Mouse (Mus musculus) MEL (cell line): Measurements from ENCODE around the gene Alg9.

Source experiments
- CTCF ChIP-seq, 3 experiments: IDR thresholded peaks in 2 of 3; conservative IDR thresholded peaks in 1 of 3; 2 replicates each; pipeline ENCODE4 v1.5.1; 2011 to 2012; ENCODE audit warnings: low read length in 3 of 3, low read depth in 2 of 3, mild to moderate bottlenecking in 2 of 3, improper control_type of control experiment in 1 of 3, inconsistent platforms in 1 of 3, mixed read lengths in 1 of 3, moderate library complexity in 1 of 3; ENCODE audit not compliant: control insufficient read depth in 1 of 3, insufficient read depth in 1 of 3, poor library complexity in 1 of 3, severe bottlenecking in 1 of 3
- ELF1 ChIP-seq: IDR thresholded peaks from 2 replicates; pipeline ENCODE4 v1.6.1; 2014; ENCODE audit warnings: low read depth, mild to moderate bottlenecking, inconsistent platforms, low read length, improper control_type of control experiment, moderate library complexity
- MAX ChIP-seq: IDR thresholded peaks from 2 replicates; pipeline ENCODE4 v1.6.1; 2011; ENCODE audit warnings: low read length, improper control_type of control experiment
- MAZ ChIP-seq: IDR thresholded peaks from 2 replicates; pipeline ENCODE4 v1.6.1; 2012; ENCODE audit warnings: low read depth, mild to moderate bottlenecking, inconsistent platforms, low read length, improper control_type of control experiment
- MXI1 ChIP-seq: IDR thresholded peaks from 2 replicates; pipeline ENCODE4 v1.6.1; 2011; ENCODE audit warnings: mild to moderate bottlenecking, low read depth, low read length, improper control_type of control experiment
- POLR2A ChIP-seq, 2 experiments: IDR thresholded peaks; 2 replicates each; pipeline ENCODE4 v1.6.1; 2011 to 2012; ENCODE audit warnings: low read length in 2 of 2, mild to moderate bottlenecking in 2 of 2, control low read depth in 1 of 2, improper control_type of control experiment in 1 of 2, low read depth in 1 of 2, moderate library complexity in 1 of 2; ENCODE audit not compliant: control insufficient read depth in 1 of 2, insufficient read depth in 1 of 2, poor library complexity in 1 of 2
- SMC3 ChIP-seq: IDR thresholded peaks from 2 replicates; pipeline ENCODE4 v1.6.1; 2011; ENCODE audit warnings: low read depth, low read length, improper control_type of control experiment
- USF2 ChIP-seq, 2 experiments: IDR thresholded peaks; 2 replicates each; pipeline ENCODE4 v1.6.1; 2011 to 2012; ENCODE audit warnings: improper control_type of control experiment in 2 of 2, low read length in 2 of 2, borderline replicate concordance in 1 of 2, inconsistent platforms in 1 of 2, low read depth in 1 of 2, mild to moderate bottlenecking in 1 of 2; ENCODE audit not compliant: insufficient read depth in 1 of 2
- ZMIZ1 ChIP-seq: IDR thresholded peaks from 2 replicates; pipeline ENCODE4 v1.6.1; 2012; ENCODE audit warnings: low read depth, mild to moderate bottlenecking, inconsistent platforms, low read length, improper control_type of control experiment, moderate library complexity
- ZNF384 ChIP-seq: IDR thresholded peaks from 2 replicates; pipeline ENCODE4 v1.6.1; 2012; ENCODE audit warnings: low read depth, mild to moderate bottlenecking, inconsistent platforms, low read length, improper control_type of control experiment

DNA sequence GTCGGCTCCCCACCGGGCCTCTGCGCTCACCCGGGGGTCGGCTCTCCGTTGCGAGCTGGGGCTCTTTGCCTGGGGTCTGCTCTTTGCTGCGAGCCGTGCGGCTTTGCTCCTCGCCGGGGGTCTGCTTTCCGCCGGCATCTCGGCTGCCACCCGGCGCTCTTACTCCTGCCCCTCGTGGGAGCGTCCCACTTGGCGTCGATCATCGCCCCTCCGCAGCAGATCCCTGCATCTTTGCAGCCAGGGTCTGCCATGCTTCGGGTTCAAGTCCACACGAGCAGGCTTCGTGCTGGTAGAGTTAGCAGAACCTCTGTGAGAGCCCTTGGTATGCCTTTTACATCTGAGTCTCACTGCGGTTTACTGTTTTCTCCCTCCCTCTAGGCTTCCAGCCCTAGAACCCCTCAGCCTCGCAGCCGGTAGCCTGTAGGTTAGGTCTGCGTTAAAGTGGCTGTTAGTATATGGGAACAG, 875 bp downstream of the Alg9 start:
- TF ChIP-seq POLR2A (IDR thresholded peaks at IDR 0.05; ENCODE audit: control insufficient read depth in 1 of 2, insufficient read depth in 1 of 2, low read depth in 1 of 2, low read length in 2 of 2, poor library complexity in 1 of 2) (no peak), CTCF (IDR thresholded peaks at IDR 0.05 in 2 of 3, conservative IDR thresholded peaks at IDR 0.05 in 1 of 3; ENCODE audit: control insufficient read depth in 1 of 3, insufficient read depth in 1 of 3, low read depth in 2 of 3, low read length in 3 of 3, poor library complexity in 1 of 3, severe bottlenecking in 1 of 3) (no peak), USF2 (IDR thresholded peaks at IDR 0.05; ENCODE audit: borderline replicate concordance in 1 of 2, insufficient read depth in 1 of 2, low read depth in 1 of 2, low read length in 2 of 2) (no peak), SMC3 (no peak), MXI1 (0 out of 2 replicates have a peak, but pooled peaks have one; percentile 20), ZMIZ1 (no peak), ELF1 (no peak), ZNF384 (no peak), MAX (no peak), MAZ (no peak)
